Mouse (Mus musculus) testis, adult 2 months (tissue): ENCODE results near the gene Serpina16.

ENCODE experiments used
- CTCF ChIP-seq: fragments of 200-500 bp; IDR thresholded peaks from 2 replicates; pipeline ENCODE4 v1.5.1; 2012; ENCODE audit warnings: low read depth, mild to moderate bottlenecking, inconsistent platforms, low read length, moderate library complexity; ENCODE audit not compliant: control insufficient read depth, insufficient read depth, insufficient replicate concordance
- POLR2A ChIP-seq: fragments of 200-500 bp; IDR thresholded peaks from 2 replicates; pipeline ENCODE4 v1.6.1; 2012; ENCODE audit warnings: low read depth, mild to moderate bottlenecking, inconsistent platforms, low read length, moderate library complexity; ENCODE audit not compliant: control insufficient read depth

DNA sequence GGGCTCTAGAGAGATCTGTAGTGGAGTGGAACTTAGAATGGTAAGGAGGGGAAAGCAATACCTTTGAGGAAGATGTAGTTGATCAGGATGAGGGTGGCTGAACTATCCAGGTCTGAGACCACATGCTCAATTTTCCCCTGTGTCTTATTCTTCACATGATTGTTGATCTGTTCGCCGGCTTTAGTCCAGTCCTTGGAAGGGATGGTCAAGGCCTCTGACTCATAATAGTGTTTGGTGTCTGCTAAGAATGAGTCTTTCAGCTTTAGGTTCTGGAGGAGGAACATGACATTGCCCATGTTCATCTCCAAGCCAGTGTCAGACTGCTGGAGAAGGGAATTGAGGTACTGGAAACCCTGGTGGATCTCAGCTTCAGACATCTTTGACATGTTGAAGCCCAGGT is 22.1 kb downstream of the Serpina16 start:
- no peak for TF ChIP-seq CTCF
- no peak for TF ChIP-seq POLR2A
